9 mouse cellular contexts compared by ENCODE assay signal in the genomic region with DNA sequence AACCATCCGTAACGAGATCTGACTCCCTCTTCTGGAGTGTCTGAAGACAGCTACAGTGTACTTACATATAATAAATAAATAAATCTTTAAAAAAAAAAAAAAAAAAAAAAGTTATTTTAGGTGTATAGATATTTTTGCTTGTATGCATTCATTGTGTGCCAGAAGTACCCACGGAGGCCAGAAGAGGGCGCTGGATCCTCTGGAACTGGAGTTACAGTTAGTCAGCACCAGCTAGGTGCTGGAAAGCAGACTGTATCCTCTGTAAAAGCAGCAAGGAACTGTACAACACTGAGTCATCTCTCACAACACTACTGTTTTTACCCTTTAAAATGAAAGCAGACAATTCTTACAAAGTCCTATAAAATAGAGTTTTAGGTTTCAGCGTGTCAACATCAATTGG. TPM values are rescaled to one million over a fixed set of nuclear protein-coding genes. Genes with fewer than 3 reads are reported as not detected.
DNase-seq lines count a peak whose midpoint lies in the region; ATAC-seq and TF ChIP-seq lines count a peak whose summit lies in the region.
"Had no signal": no experiment of that assay in that cellular context is flagged by ENCODE, and none has a peak within 500 bp of the region (broad histone marks: within the 10 kb centered on the region; RNA-seq: fewer than 3 reads in every experiment).

No protein-coding gene starts in this region.

- no peak for ATAC-seq in hindbrain, embryonic 16.5 days
- no peak for ATAC-seq in G1E (ENCODE audit: extremely low read depth, insufficient number of reproducible peaks, low FRiP score, poor library complexity, severe bottlenecking)

- peak; percentile 62 for TF ChIP-seq CTCF in G1E (IDR thresholded peaks at IDR 0.05; ENCODE audit: low read depth, low read length)

- no peaks in the 10 kb centered on the region for H3K9me3 ChIP-seq in hindbrain, embryonic 10.5 days
- no peaks in the 10 kb centered on the region for H3K9me3 ChIP-seq in hindbrain, embryonic 16.5 days (ENCODE audit: control insufficient read depth, low read length)
- no peaks in the 10 kb centered on the region for H3K9me3 ChIP-seq in G1E (replicated peaks)
- H3K9me3 ChIP-seq: embryonic facial prominence, embryonic 13.5 days had no signal

- no peak overlapping the region for H3K4me2 ChIP-seq in hindbrain, embryonic 16.5 days (ENCODE audit: low read length)
- H3K4me2 ChIP-seq: embryonic facial prominence, embryonic 13.5 days had no signal

- H3K27me3 ChIP-seq in hindbrain, embryonic 10.5 days (ENCODE audit: insufficient read depth, poor library complexity, severe bottlenecking), result no peaks in the 10 kb centered on the region; the same call in 1 of the 2 replicates
- H3K27me3 ChIP-seq in hindbrain, embryonic 16.5 days (replicated peaks; ENCODE audit: control insufficient read depth, insufficient read depth, low read length), result no peaks in the 10 kb centered on the region
- no peaks in the 10 kb centered on the region for H3K27me3 ChIP-seq in G1E (ENCODE audit: insufficient read depth, low read length)

- no peak overlapping the region for H3K4me3 ChIP-seq in hindbrain, embryonic 10.5 days
- no peak overlapping the region for H3K4me3 ChIP-seq in hindbrain, embryonic 16.5 days (ENCODE audit: low read length)
- H3K4me3 ChIP-seq in G1E (ENCODE audit: low read depth, low read length), result no peak overlapping the region
- H3K4me3 ChIP-seq: embryonic facial prominence, embryonic 13.5 days had no signal

- no peak overlapping the region for H3K27ac ChIP-seq in hindbrain, embryonic 10.5 days
- H3K27ac ChIP-seq in hindbrain, embryonic 16.5 days (ENCODE audit: low read depth, low read length), result no peak overlapping the region
- H3K27ac ChIP-seq: embryonic facial prominence, embryonic 13.5 days had no signal

- peaks cover 14% of the 10 kb centered on the region; the same call in 1 of the 2 replicates for H3K36me3 ChIP-seq in hindbrain, embryonic 10.5 days
- no peaks in the 10 kb centered on the region for H3K36me3 ChIP-seq in hindbrain, embryonic 16.5 days (ENCODE audit: control insufficient read depth, insufficient read depth, low read length)
- peaks cover 32% of the 10 kb centered on the region for H3K36me3 ChIP-seq in G1E (replicated peaks)
- H3K36me3 ChIP-seq: embryonic facial prominence, embryonic 13.5 days had no signal

- WGBS in hindbrain, embryonic 10.5 days, result 53% methylated on average over 3 of the region's 5 CpGs
- WGBS in hindbrain, embryonic 16.5 days, result 50% methylated on average over 3 of the region's 5 CpGs

- DNase-seq in hindbrain, embryonic 10.5 days (ENCODE audit: low spot score), result peak; percentile 64
- DNase-seq in G1E (ENCODE audit: low spot score), result no peak
- DNase-seq in cerebellum, adult 18-20 months, result peak; percentile 71 to 73
- DNase-seq in frontal cortex, postnatal 25 days (ENCODE audit: low spot score in 2 of 2), result peak; percentile 66 to 72
- DNase-seq in layer of hippocampus, postnatal 25 days (ENCODE audit: extremely low spot score in 1 of 2, low spot score in 1 of 2), result peak; percentile 59 to 83
- peak; percentile 86 for DNase-seq in lung, postnatal 36 days
- DNase-seq in spleen, postnatal 4 days (ENCODE audit: low spot score in 2 of 2), result peak; percentile 86 to 95

- no peak overlapping the region for H3K9ac ChIP-seq in hindbrain, embryonic 16.5 days (ENCODE audit: low read depth, low read length)
- H3K9ac ChIP-seq: embryonic facial prominence, embryonic 13.5 days had no signal

- H3K4me1 ChIP-seq in hindbrain, embryonic 10.5 days (replicated peaks), result peaks cover 21% of the 10 kb centered on the region
- peaks cover 18% of the 10 kb centered on the region for H3K4me1 ChIP-seq in hindbrain, embryonic 16.5 days (ENCODE audit: control insufficient read depth, insufficient read depth, low read depth, low read length)
- peaks cover 36% of the 10 kb centered on the region for H3K4me1 ChIP-seq in G1E (ENCODE audit: insufficient read depth, low read depth, low read length)

RNA-seq across cellular contexts. Expression of a gene that starts 4.5 kb away (rescaled TPM):
- 90.0 and 116 TPM in 2 replicates for polyA plus RNA-seq in hindbrain, embryonic 10.5 days (2016; fragmentation: Nextera tagmentation; extraction: Ambion mirVana)
- polyA plus RNA-seq in hindbrain, embryonic 16.5 days (2015; fragmentation: Nextera tagmentation; extraction: Ambion mirVana), result 237 and 243 TPM in 2 replicates
- total RNA-seq in G1E (2014; fragmentation: Nextera tagmentation), result 39.8 and 60.5 TPM in 2 replicates
- 58.6 and 59.5 TPM in 2 replicates for total RNA-seq in G1E (2017)
- polyA plus RNA-seq in G1E (2012), result 45.4 and 66.4 TPM in 2 replicates
- 100 to 1,000 TPM; 131 to 144 TPM for total RNA-seq in layer of hippocampus, postnatal 25 days (2021)

RNA-seq across cellular contexts. Expression of a gene that starts 34.8 kb away (rescaled TPM):
- 0.31 and 0.80 TPM in 2 replicates for polyA plus RNA-seq in hindbrain, embryonic 10.5 days (2016; fragmentation: Nextera tagmentation; extraction: Ambion mirVana)
- polyA plus RNA-seq in hindbrain, embryonic 16.5 days (2015; fragmentation: Nextera tagmentation; extraction: Ambion mirVana), result 0.13 and 0.35 TPM in 2 replicates
- not detected in 2 replicates for total RNA-seq in G1E (2014; fragmentation: Nextera tagmentation)
- total RNA-seq in G1E (2017), result 1.9 and 2.5 TPM in 2 replicates
- not detected in 2 replicates for polyA plus RNA-seq in G1E (2012)
- total RNA-seq in layer of hippocampus, postnatal 25 days (2021), result not detected

RNA-seq across cellular contexts. Expression of a gene that starts 38.3 kb away (rescaled TPM):
- polyA plus RNA-seq in hindbrain, embryonic 10.5 days (2016; fragmentation: Nextera tagmentation; extraction: Ambion mirVana), result 43.1 and 51.5 TPM in 2 replicates
- 57.9 and 60.1 TPM in 2 replicates for polyA plus RNA-seq in hindbrain, embryonic 16.5 days (2015; fragmentation: Nextera tagmentation; extraction: Ambion mirVana)
- total RNA-seq in G1E (2014; fragmentation: Nextera tagmentation) (4.1 and 18.0 TPM in 2 replicates), G1E (2017) (17.9 and 22.4 TPM in 2 replicates)
- 1.3 and 2.1 TPM in 2 replicates for polyA plus RNA-seq in G1E (2012)
- total RNA-seq in layer of hippocampus, postnatal 25 days (2021), result 10 to 100 TPM; 74.1 to 76.8 TPM

Comparison
In these comparisons a context has a peak if more than half of its experiments do, and no peak if none do; other contexts are left out.
1. RNA of a gene that starts 38.3 kb away (polyA plus RNA-seq): 57.9 to 60.1 TPM in hindbrain, embryonic 16.5 days and 43.1 to 51.5 TPM in hindbrain, embryonic 10.5 days; 1.3 to 2.1 TPM in G1E; every median in the first group is over 10 times any median in the second.